Mouse (Mus musculus): ENCODE data around the gene Scarf1. TPM values are rescaled to one million over a fixed set of nuclear protein-coding genes. Genes with fewer than 3 reads are reported as not detected.

Gene Scarf1
- total RNA-seq, 1 experiment from 2014 or later: 12.2 TPM

GRCm38 (mm10) chr11:75508904-75509303 is 4.4 kb upstream of the Scarf1 start:
- ATAC-seq (replicated peaks in 1 of 2; ENCODE audit: insufficient read depth in 1 of 2, low FRiP score in 2 of 2, low TSS enrichment in 1 of 2, low read depth in 1 of 2, poor library complexity in 2 of 2, severe bottlenecking in 2 of 2): no peak

GRCm38 (mm10) chr11:75509741-75510626 is 3.4 kb upstream of the Scarf1 start, which contains the start of gene Rilp:
Gene Rilp, plus strand, starts transcription at chr11:75510094.
- ATAC-seq (replicated peaks in 1 of 2; ENCODE audit: insufficient read depth in 1 of 2, low FRiP score in 2 of 2, low TSS enrichment in 1 of 2, low read depth in 1 of 2, poor library complexity in 2 of 2, severe bottlenecking in 2 of 2): peak; percentile 46 to 47; a peak in 3 of 4 replicates

- ATAC-seq (replicated peaks in 1 of 2; ENCODE audit: insufficient read depth in 1 of 2, low FRiP score in 2 of 2, low TSS enrichment in 1 of 2, low read depth in 1 of 2, poor library complexity in 2 of 2, severe bottlenecking in 2 of 2): peak; percentile 71 to 85
Observed at GRCm38 (mm10) chr11:75510627-75510993, 2.7 kb upstream of the Scarf1 start.

GRCm38 (mm10) chr11:75511213-75511612 is 2.1 kb upstream of the Scarf1 start:
- ATAC-seq (replicated peaks in 1 of 2; ENCODE audit: insufficient read depth in 1 of 2, low FRiP score in 2 of 2, low TSS enrichment in 1 of 2, low read depth in 1 of 2, poor library complexity in 2 of 2, severe bottlenecking in 2 of 2): no peak

GRCm38 (mm10) chr11:75512301-75513018 is 880 bp upstream of the Scarf1 start:
- 0 out of 4 replicates have a peak, but pooled peaks of 1 of the 2 experiments have one; percentile 3 for ATAC-seq (replicated peaks in 1 of 2; ENCODE audit: insufficient read depth in 1 of 2, low FRiP score in 2 of 2, low TSS enrichment in 1 of 2, low read depth in 1 of 2, poor library complexity in 2 of 2, severe bottlenecking in 2 of 2)

GRCm38 (mm10) chr11:75515186-75515585 is 1.8 kb downstream of the Scarf1 start:
- no peak for ATAC-seq (replicated peaks in 1 of 2; ENCODE audit: insufficient read depth in 1 of 2, low FRiP score in 2 of 2, low TSS enrichment in 1 of 2, low read depth in 1 of 2, poor library complexity in 2 of 2, severe bottlenecking in 2 of 2)

- ATAC-seq (replicated peaks in 1 of 2; ENCODE audit: insufficient read depth in 1 of 2, low FRiP score in 2 of 2, low TSS enrichment in 1 of 2, low read depth in 1 of 2, poor library complexity in 2 of 2, severe bottlenecking in 2 of 2): no peak
Observed at GRCm38 (mm10) chr11:75519834-75520633, 6.7 kb downstream of the Scarf1 start.

GRCm38 (mm10) chr11:75521609-75522008 is 8.3 kb downstream of the Scarf1 start:
- no peak for ATAC-seq (replicated peaks in 1 of 2; ENCODE audit: insufficient read depth in 1 of 2, low FRiP score in 2 of 2, low TSS enrichment in 1 of 2, low read depth in 1 of 2, poor library complexity in 2 of 2, severe bottlenecking in 2 of 2)

GRCm38 (mm10) chr11:75522793-75523192 is 9.5 kb downstream of the Scarf1 start:
- ATAC-seq (replicated peaks in 1 of 2; ENCODE audit: insufficient read depth in 1 of 2, low FRiP score in 2 of 2, low TSS enrichment in 1 of 2, low read depth in 1 of 2, poor library complexity in 2 of 2, severe bottlenecking in 2 of 2): no peak

GRCm38 (mm10) chr11:75525531-75526125 is 12.3 kb downstream of the Scarf1 start:
- no peak for ATAC-seq (replicated peaks in 1 of 2; ENCODE audit: insufficient read depth in 1 of 2, low FRiP score in 2 of 2, low TSS enrichment in 1 of 2, low read depth in 1 of 2, poor library complexity in 2 of 2, severe bottlenecking in 2 of 2)

- ATAC-seq (replicated peaks in 1 of 2; ENCODE audit: insufficient read depth in 1 of 2, low FRiP score in 2 of 2, low TSS enrichment in 1 of 2, low read depth in 1 of 2, poor library complexity in 2 of 2, severe bottlenecking in 2 of 2): no peak
Observed at GRCm38 (mm10) chr11:75526943-75527342, 13.6 kb downstream of the Scarf1 start.

GRCm38 (mm10) chr11:75529771-75530170 is 16.4 kb downstream of the Scarf1 start:
- ATAC-seq (replicated peaks in 1 of 2; ENCODE audit: insufficient read depth in 1 of 2, low FRiP score in 2 of 2, low TSS enrichment in 1 of 2, low read depth in 1 of 2, poor library complexity in 2 of 2, severe bottlenecking in 2 of 2): no peak

GRCm38 (mm10) chr11:75530325-75530724 is 17.0 kb downstream of the Scarf1 start:
- ATAC-seq (replicated peaks in 1 of 2; ENCODE audit: insufficient read depth in 1 of 2, low FRiP score in 2 of 2, low TSS enrichment in 1 of 2, low read depth in 1 of 2, poor library complexity in 2 of 2, severe bottlenecking in 2 of 2): peak; percentile 60 to 61; a peak in 3 of 4 replicates

GRCm38 (mm10) chr11:75530845-75531373 is 17.6 kb downstream of the Scarf1 start:
- ATAC-seq (replicated peaks in 1 of 2; ENCODE audit: insufficient read depth in 1 of 2, low FRiP score in 2 of 2, low TSS enrichment in 1 of 2, low read depth in 1 of 2, poor library complexity in 2 of 2, severe bottlenecking in 2 of 2): 0 out of 4 replicates have a peak, but pooled peaks of 1 of the 2 experiments have one; percentile 1

GRCm38 (mm10) chr11:75531469-75532242 is 18.3 kb downstream of the Scarf1 start, which contains the start of gene Slc43a2:
Gene Slc43a2, plus strand, starts transcription at chr11:75531694.
- ATAC-seq (replicated peaks in 1 of 2; ENCODE audit: insufficient read depth in 1 of 2, low FRiP score in 2 of 2, low TSS enrichment in 1 of 2, low read depth in 1 of 2, poor library complexity in 2 of 2, severe bottlenecking in 2 of 2): peak; percentile 70 to 81
